In genomic region chr12:51402060-51402698, GRCm38 (mm10) we compare ENCODE assay signal across 7 mouse cellular contexts. TPM values are rescaled to one million over a fixed set of nuclear protein-coding genes. Genes with fewer than 3 reads are reported as not detected.
DNase-seq lines count a peak whose midpoint lies in the region; ATAC-seq and TF ChIP-seq lines count a peak whose summit lies in the region.

No protein-coding gene starts in this region.

- no peak overlapping the region for H3K4me2 ChIP-seq in hindbrain, embryonic 11.5 days (replicated peaks; ENCODE audit: low read depth, low read length)

- TF ChIP-seq CTCF in layer of hippocampus, adult 2 months (conservative IDR thresholded peaks at IDR 0.05) = peak; percentile 76
- TF ChIP-seq CTCF in Patski (IDR thresholded peaks at IDR 0.05) = peak; percentile 48

- in situ Hi-C loops in Patski (cut with MboI; ENCODE audit: low pct_unique_long_range_greater_than_20kb) = loop anchor here (5.0 kb wide), 1 partner anchor 340 kb away; no protein-coding TSS in a partner anchor

- H3K36me3 ChIP-seq in hindbrain, embryonic 11.5 days (ENCODE audit: control insufficient read depth, insufficient read depth, low read length) = 0 out of 2 replicates have a peak, but pooled peaks cover 2% of the 10 kb centered on the region

- POLR2A ChIA-PET in Patski (lab: Charles Lee) = no interaction called here

- H3K9ac ChIP-seq in hindbrain, embryonic 11.5 days (ENCODE audit: low read depth, low read length) = no peak overlapping the region

- no peak overlapping the region for H3K27ac ChIP-seq in layer of hippocampus, adult 2 months
- no peak overlapping the region for H3K27ac ChIP-seq in hindbrain, embryonic 11.5 days (ENCODE audit: low read depth, low read length)

- peak in 1 of 2 experiments; percentile 26 for DNase-seq in layer of hippocampus, adult 2 months (ENCODE audit: low spot score in 2 of 2)
- DNase-seq in layer of hippocampus, postnatal 36 days = no peak
- DNase-seq in Patski (ENCODE audit: low read depth, low spot score) = no peak
- peak; percentile 64 for DNase-seq in hindbrain, embryonic 11.5 days (ENCODE audit: low spot score)
- peak; percentile 63 for DNase-seq in retina, postnatal 1 day
- DNase-seq in spleen, postnatal 14 days (ENCODE audit: low spot score in 2 of 2) = no peak

- H3K9me3 ChIP-seq in hindbrain, embryonic 11.5 days (ENCODE audit: control insufficient read depth, low read length) = no peaks in the 10 kb centered on the region

- no peak overlapping the region for H3K4me3 ChIP-seq in layer of hippocampus, adult 2 months
- H3K4me3 ChIP-seq in hindbrain, embryonic 11.5 days (ENCODE audit: low read depth, low read length) = no peak overlapping the region

- no peaks in the 10 kb centered on the region for H3K4me1 ChIP-seq in hindbrain, embryonic 11.5 days (replicated peaks; ENCODE audit: control insufficient read depth, insufficient read depth, low read length)

- no peaks in the 10 kb centered on the region for H3K27me3 ChIP-seq in Patski
- no peaks in the 10 kb centered on the region for H3K27me3 ChIP-seq in hindbrain, embryonic 11.5 days (ENCODE audit: control insufficient read depth, insufficient read depth, low read length)

- 77% methylated on average over 5 of the region's 5 CpGs for WGBS in hindbrain, embryonic 11.5 days

- peak; percentile 45 for ATAC-seq in CD4-positive, CD25-positive, alpha-beta regulatory T cell, adult 4 months
- ATAC-seq in Patski = no peak
- ATAC-seq in hindbrain, embryonic 11.5 days (ENCODE audit: low FRiP score) = no peak

- CTCF ChIA-PET in Patski (lab: Charles Lee) = interaction anchor here (1.3 kb wide), 1 partner anchor 12 kb away, joined by 4 read pairs; no protein-coding TSS in a partner anchor

RNA-seq across cellular contexts. Expression of gene Scfd1, which starts 24.9 kb away (rescaled TPM):
- total RNA-seq in layer of hippocampus, adult 2 months (2021) = 10 to 100 TPM; 39.0 to 42.0 TPM
- total RNA-seq in layer of hippocampus, postnatal 36 days (2021) = 10 to 100 TPM; 40.2 to 40.7 TPM
- 10 to 100 TPM; 89.3 to 94.5 TPM for polyA plus RNA-seq in CD4-positive, CD25-positive, alpha-beta regulatory T cell, adult 4 months (2017; shearing (Covaris generic))
- polyA plus RNA-seq in Patski (2021) = 62.1 TPM
- 78.1 and 79.5 TPM in 2 replicates for polyA plus RNA-seq in hindbrain, embryonic 11.5 days (2014; fragmentation: Nextera tagmentation; extraction: Ambion mirVana)

RNA-seq across cellular contexts. Expression of gene G2e3, which starts 54.3 kb away (rescaled TPM):
- 10 to 100 TPM; 12.4 to 14.7 TPM for total RNA-seq in layer of hippocampus, adult 2 months (2021)
- total RNA-seq in layer of hippocampus, postnatal 36 days (2021) = 10 to 100 TPM; 11.4 to 12.1 TPM
- 10 to 100 TPM; 12.4 to 13.7 TPM for polyA plus RNA-seq in CD4-positive, CD25-positive, alpha-beta regulatory T cell, adult 4 months (2017; shearing (Covaris generic))
- polyA plus RNA-seq in Patski (2021) = 11.5 TPM
- 41.7 and 42.8 TPM in 2 replicates for polyA plus RNA-seq in hindbrain, embryonic 11.5 days (2014; fragmentation: Nextera tagmentation; extraction: Ambion mirVana)

Comparison
In these comparisons a context has a peak if more than half of its experiments do, and no peak if none do; other contexts are left out.
1. DNase-seq: peak in hindbrain, embryonic 11.5 days (single experiment) and retina, postnatal 1 day (single experiment); none in layer of hippocampus, postnatal 36 days (0 of 2), Patski (single experiment) and spleen, postnatal 14 days (0 of 2).